ENCODE assay signal across 8 mouse cellular contexts in the genomic region with DNA sequence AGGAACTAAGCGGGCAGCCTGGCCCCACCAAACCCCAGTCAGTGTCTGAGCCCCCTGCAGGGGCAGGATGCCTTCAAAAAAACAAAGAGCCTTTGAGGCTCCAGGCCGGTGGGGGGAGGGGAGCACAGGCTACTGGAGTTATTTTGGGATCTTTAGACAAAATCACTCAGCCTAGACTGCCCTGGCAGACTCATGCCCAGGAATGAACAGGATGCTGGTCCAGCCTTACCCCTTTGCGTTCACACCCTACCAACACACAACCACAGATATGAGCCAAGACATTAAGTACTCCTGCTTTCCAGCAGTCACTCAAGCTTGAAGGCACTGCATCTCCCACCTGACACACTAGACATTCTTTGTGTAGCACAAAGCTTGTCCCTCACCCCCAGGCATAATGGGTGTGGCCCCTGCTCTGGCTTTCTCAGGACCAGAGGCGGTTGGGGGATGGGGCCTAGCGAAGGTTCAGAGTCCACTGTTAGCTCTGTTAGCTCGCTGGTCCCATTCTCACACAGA. TPM values are rescaled to one million over a fixed set of nuclear protein-coding genes. Genes with fewer than 3 reads are reported as not detected.
DNase-seq lines count a peak whose midpoint lies in the region; ATAC-seq lines count a peak whose summit lies in the region.

No protein-coding gene starts in this region.

- no peaks in the 10 kb centered on the region for H3K27me3 ChIP-seq in hindbrain, embryonic 16.5 days (replicated peaks; ENCODE audit: control insufficient read depth, insufficient read depth, low read length)
- H3K27me3 ChIP-seq in liver, embryonic 11.5 days (replicated peaks; ENCODE audit: control insufficient read depth, insufficient read depth, low read length) = no peaks in the 10 kb centered on the region
- no peaks in the 10 kb centered on the region for H3K27me3 ChIP-seq in neural tube, embryonic 15.5 days (replicated peaks)

- peaks cover 3% of the 10 kb centered on the region; the same call in 1 of the 2 replicates for H3K36me3 ChIP-seq in hindbrain, embryonic 16.5 days (ENCODE audit: control insufficient read depth, insufficient read depth, low read length)
- peaks cover 3% of the 10 kb centered on the region; the same call in 1 of the 2 replicates for H3K36me3 ChIP-seq in liver, embryonic 11.5 days (ENCODE audit: control insufficient read depth, insufficient read depth, low read length)
- H3K36me3 ChIP-seq in neural tube, embryonic 15.5 days = peaks cover 21% of the 10 kb centered on the region

- peak overlapping the region; percentile 30 for H3K4me2 ChIP-seq in hindbrain, embryonic 16.5 days (ENCODE audit: low read length)
- peak overlapping the region; percentile 26; the same call in 1 of the 2 replicates for H3K4me2 ChIP-seq in liver, embryonic 11.5 days
- H3K4me2 ChIP-seq in neural tube, embryonic 15.5 days = peak overlapping the region; percentile 15; the same call in 1 of the 2 replicates

- H3K4me3 ChIP-seq in hindbrain, embryonic 16.5 days (ENCODE audit: low read length) = no peak overlapping the region
- no peak overlapping the region for H3K4me3 ChIP-seq in liver, embryonic 11.5 days (ENCODE audit: low read depth, low read length)
- no peak overlapping the region for H3K4me3 ChIP-seq in neural tube, embryonic 15.5 days (replicated peaks)

- H3K27ac ChIP-seq in hindbrain, embryonic 16.5 days (ENCODE audit: low read depth, low read length) = peak overlapping the region; percentile 51
- H3K27ac ChIP-seq in liver, embryonic 11.5 days (ENCODE audit: low read depth, low read length) = peak overlapping the region; percentile 39; the same call in 1 of the 2 replicates
- peak overlapping the region; percentile 74 for H3K27ac ChIP-seq in neural tube, embryonic 15.5 days (replicated peaks)

- peak overlapping the region; percentile 30; the same call in 1 of the 2 replicates for H3K9ac ChIP-seq in hindbrain, embryonic 16.5 days (ENCODE audit: low read depth, low read length)
- 0 out of 2 replicates have a peak overlapping the region, but pooled peaks have one; percentile 16 for H3K9ac ChIP-seq in liver, embryonic 11.5 days (ENCODE audit: low read depth, low read length)
- H3K9ac ChIP-seq in neural tube, embryonic 15.5 days (replicated peaks) = no peak overlapping the region

- H3K4me1 ChIP-seq in hindbrain, embryonic 16.5 days (ENCODE audit: control insufficient read depth, insufficient read depth, low read depth, low read length) = peaks cover 70% of the 10 kb centered on the region
- H3K4me1 ChIP-seq in liver, embryonic 11.5 days (replicated peaks; ENCODE audit: control insufficient read depth, insufficient read depth, low read length) = peaks cover 72% of the 10 kb centered on the region
- peaks cover 93% of the 10 kb centered on the region for H3K4me1 ChIP-seq in neural tube, embryonic 15.5 days

- H3K9me3 ChIP-seq in hindbrain, embryonic 16.5 days (ENCODE audit: control insufficient read depth, low read length) = no peaks in the 10 kb centered on the region
- H3K9me3 ChIP-seq in liver, embryonic 11.5 days (ENCODE audit: control insufficient read depth, low read length) = no peaks in the 10 kb centered on the region
- no peaks in the 10 kb centered on the region for H3K9me3 ChIP-seq in neural tube, embryonic 15.5 days (replicated peaks)

- peak; percentile 21 for ATAC-seq in hindbrain, embryonic 16.5 days
- ATAC-seq in liver, embryonic 11.5 days (replicated peaks; ENCODE audit: low FRiP score) = no peak
- no peak for ATAC-seq in neural tube, embryonic 15.5 days (ENCODE audit: low FRiP score)
- no peak for ATAC-seq in megakaryocyte progenitor cell, adult 5-6 weeks (replicated peaks; ENCODE audit: poor library complexity)

- 8% methylated on average over 6 of the region's 6 CpGs for WGBS in hindbrain, embryonic 16.5 days
- 36% methylated on average over 6 of the region's 6 CpGs for WGBS in liver, embryonic 11.5 days
- WGBS in neural tube, embryonic 15.5 days = 12% methylated on average over 6 of the region's 6 CpGs

- peak; percentile 45 to 77 for DNase-seq in cerebellum, postnatal 14 days
- DNase-seq in cerebellum, adult 8-10 months = no peak
- DNase-seq in embryo, embryonic 11 days = peak; percentile 82
- no peak for DNase-seq in liver, embryonic 11.5 days (ENCODE audit: low spot score)
- no peak for DNase-seq in ovary, postnatal 14 days (ENCODE audit: low spot score)

RNA-seq across cellular contexts. Expression of a gene that starts 8.4 kb away (rescaled TPM):
- 94.4 and 118 TPM in 2 replicates for polyA plus RNA-seq in hindbrain, embryonic 16.5 days (2015; fragmentation: Nextera tagmentation; extraction: Ambion mirVana)
- polyA plus RNA-seq in liver, embryonic 11.5 days (2014; fragmentation: Nextera tagmentation; extraction: Ambion mirVana) = 31.6 and 35.5 TPM in 2 replicates
- 87.2 and 100 TPM in 2 replicates for polyA plus RNA-seq in neural tube, embryonic 15.5 days (2015; fragmentation: Nextera tagmentation; extraction: Ambion mirVana)
- 4.8 and 5.8 TPM in 2 replicates for total RNA-seq in megakaryocyte progenitor cell, adult 5-6 weeks (2015)
- total RNA-seq in megakaryocyte progenitor cell, adult 5-6 weeks (2017) = 1.9 and 2.0 TPM in 2 replicates

RNA-seq across cellular contexts. Expression of a gene that starts 11.8 kb away (rescaled TPM):
- 1.4 and 1.8 TPM in 2 replicates for polyA plus RNA-seq in hindbrain, embryonic 16.5 days (2015; fragmentation: Nextera tagmentation; extraction: Ambion mirVana)
- polyA plus RNA-seq in liver, embryonic 11.5 days (2014; fragmentation: Nextera tagmentation; extraction: Ambion mirVana) = 0.47 and 0.51 TPM in 2 replicates
- 3.2 and 9.7 TPM in 2 replicates for polyA plus RNA-seq in neural tube, embryonic 15.5 days (2015; fragmentation: Nextera tagmentation; extraction: Ambion mirVana)
- total RNA-seq in megakaryocyte progenitor cell, adult 5-6 weeks (2015) = 1.2 and 2.1 TPM in 2 replicates
- 0.79 TPM in 1 of 2 replicates, not detected in the other for total RNA-seq in megakaryocyte progenitor cell, adult 5-6 weeks (2017)

RNA-seq across cellular contexts. Expression of a gene that starts 14.2 kb away (rescaled TPM):
- 3.7 and 5.3 TPM in 2 replicates for polyA plus RNA-seq in hindbrain, embryonic 16.5 days (2015; fragmentation: Nextera tagmentation; extraction: Ambion mirVana)
- 0.08 and 0.73 TPM in 2 replicates for polyA plus RNA-seq in liver, embryonic 11.5 days (2014; fragmentation: Nextera tagmentation; extraction: Ambion mirVana)
- polyA plus RNA-seq in neural tube, embryonic 15.5 days (2015; fragmentation: Nextera tagmentation; extraction: Ambion mirVana) = 4.2 and 6.2 TPM in 2 replicates
- 0.46 and 0.62 TPM in 2 replicates for total RNA-seq in megakaryocyte progenitor cell, adult 5-6 weeks (2015)
- 0.07 and 0.12 TPM in 2 replicates for total RNA-seq in megakaryocyte progenitor cell, adult 5-6 weeks (2017)

RNA-seq across cellular contexts. Expression of a gene that starts 26.8 kb away (rescaled TPM):
- 2.2 and 2.4 TPM in 2 replicates for polyA plus RNA-seq in hindbrain, embryonic 16.5 days (2015; fragmentation: Nextera tagmentation; extraction: Ambion mirVana)
- polyA plus RNA-seq in liver, embryonic 11.5 days (2014; fragmentation: Nextera tagmentation; extraction: Ambion mirVana) = 0.25 TPM in 2 replicates
- 2.3 and 2.8 TPM in 2 replicates for polyA plus RNA-seq in neural tube, embryonic 15.5 days (2015; fragmentation: Nextera tagmentation; extraction: Ambion mirVana)
- total RNA-seq in megakaryocyte progenitor cell, adult 5-6 weeks (2015) = 0.12 TPM in 1 of 2 replicates, not detected in the other
- total RNA-seq in megakaryocyte progenitor cell, adult 5-6 weeks (2017) = 0.08 TPM in 1 of 2 replicates, not detected in the other

RNA-seq across cellular contexts. Expression of a gene that starts 45.8 kb away (rescaled TPM):
- 26.2 and 29.2 TPM in 2 replicates for polyA plus RNA-seq in hindbrain, embryonic 16.5 days (2015; fragmentation: Nextera tagmentation; extraction: Ambion mirVana)
- 9.1 and 11.8 TPM in 2 replicates for polyA plus RNA-seq in liver, embryonic 11.5 days (2014; fragmentation: Nextera tagmentation; extraction: Ambion mirVana)
- polyA plus RNA-seq in neural tube, embryonic 15.5 days (2015; fragmentation: Nextera tagmentation; extraction: Ambion mirVana) = 27.2 and 28.7 TPM in 2 replicates
- 11.6 and 18.4 TPM in 2 replicates for total RNA-seq in megakaryocyte progenitor cell, adult 5-6 weeks (2015)
- total RNA-seq in megakaryocyte progenitor cell, adult 5-6 weeks (2017) = 12.8 and 15.5 TPM in 2 replicates

Comparison
In these comparisons a context has a peak if more than half of its experiments do, and no peak if none do; other contexts are left out.
1. DNase-seq: peak in cerebellum, postnatal 14 days (2 of 2) and embryo, embryonic 11 days (single experiment); none in cerebellum, adult 8-10 months (single experiment), liver, embryonic 11.5 days (single experiment) and ovary, postnatal 14 days (single experiment).
2. Peak in every context shown above with its lines, with median percentiles within 50 percentile points of each other: H3K27ac ChIP-seq and H3K4me2 ChIP-seq.